Mouse (Mus musculus) heart, embryonic 11.5 days (tissue): ENCODE data around the gene Stambpl1. TPM values are rescaled to one million over a fixed set of nuclear protein-coding genes. Genes with fewer than 3 reads are reported as not detected.
A peak's percentile ranks its signal among the peaks of the same experiment; 100 is the strongest.

Source experiments
- ATAC-seq: fragments of 200-750 bp; cut with Nextera tagmentation; replicated peaks from 2 replicates; pipeline ENCODE4 v1.8.0; 2017; ENCODE audit warnings: moderate library complexity; ENCODE audit not compliant: insufficient number of reproducible peaks, low FRiP score, low TSS enrichment
- H3K27ac ChIP-seq: fragments of 300-500 bp; sonication (generic); 2 replicates; pipeline ENCODE4 v1.5.1; 2014; ENCODE audit warnings: mild to moderate bottlenecking, low read depth, low read length
- H3K27me3 ChIP-seq: fragments of 300-500 bp; sonication (generic); 2 replicates; pipeline ENCODE4 v1.6.1; 2014; ENCODE audit warnings: mild to moderate bottlenecking, low read length, mixed read lengths; ENCODE audit not compliant: control insufficient read depth, insufficient read depth
- H3K36me3 ChIP-seq: fragments of 300-500 bp; sonication (generic); 2 replicates; pipeline ENCODE4 v1.6.1; 2014; ENCODE audit warnings: mild to moderate bottlenecking, low read length, moderate library complexity, mixed read lengths; ENCODE audit not compliant: control insufficient read depth, insufficient read depth
- H3K4me1 ChIP-seq: fragments of 300-500 bp; sonication (generic); 2 replicates; pipeline ENCODE4 v1.6.1; 2014; ENCODE audit warnings: low read length; ENCODE audit not compliant: control insufficient read depth, insufficient read depth
- H3K4me2 ChIP-seq: fragments of 300-500 bp; sonication (generic); 2 replicates; pipeline ENCODE4 v1.6.1; 2014; ENCODE audit warnings: mild to moderate bottlenecking, moderate library complexity
- H3K4me3 ChIP-seq: fragments of 300-500 bp; sonication (generic); 2 replicates; pipeline ENCODE4 v1.5.1; 2014; ENCODE audit warnings: low read depth, low read length
- H3K9ac ChIP-seq: fragments of 300-500 bp; sonication (generic); 2 replicates; pipeline ENCODE4 v1.6.1; 2014; ENCODE audit warnings: mild to moderate bottlenecking, low read depth, low read length, moderate library complexity
- H3K9me3 ChIP-seq: fragments of 300-500 bp; sonication (generic); replicated peaks from 2 replicates; pipeline ENCODE4 v1.6.1; 2016; ENCODE audit warnings: low read length; ENCODE audit not compliant: control insufficient read depth
- WGBS: fragments of 180-500 bp; shearing (Covaris S2); extraction: QIAGEN DNeasy Blood & Tissue Kit; methylation state at CpG from one replicate; pipeline ENCODE4 v1.1.7; 2014; ENCODE audit not compliant: insufficient replicate concordance; 5-methylcytosine and 5-hydroxymethylcytosine counted together
- polyA plus RNA-seq: library from polyadenylated mRNA; unstranded; fragments of >200 nt; fragmentation: Nextera tagmentation; extraction: Ambion mirVana; gene quantifications from 2 replicates; pipeline ENCODE4 v1.2.1, GENCODE M21; 2014

Gene Stambpl1
- polyA plus RNA-seq, 1 experiment from 2014 or later: 5.2 TPM

- H3K27me3 ChIP-seq: no peaks in the 10 kb centered on the region
- H3K9me3 ChIP-seq: no peaks in the 10 kb centered on the region
- no peak overlapping the region for H3K4me2 ChIP-seq
- WGBS: 71% methylated on average over 5 of the region's 5 CpGs
- no peak overlapping the region for H3K4me3 ChIP-seq
- H3K36me3 ChIP-seq: no peaks in the 10 kb centered on the region
- no peak for ATAC-seq
- no peaks in the 10 kb centered on the region for H3K4me1 ChIP-seq
- no peak overlapping the region for H3K27ac ChIP-seq
- H3K9ac ChIP-seq: no peak overlapping the region
These were observed 48.4 kb downstream of the Stambpl1 start for GRCm38 (mm10) chr19:34240273-34241039.

- no peaks in the 10 kb centered on the region for H3K27me3 ChIP-seq
- H3K9me3 ChIP-seq: no peaks in the 10 kb centered on the region
- H3K4me1 ChIP-seq: no peaks in the 10 kb centered on the region
- no peaks in the 10 kb centered on the region for H3K36me3 ChIP-seq
- no peak for ATAC-seq
- H3K4me3 ChIP-seq: no peak overlapping the region
- H3K27ac ChIP-seq: no peak overlapping the region
- no peak overlapping the region for H3K9ac ChIP-seq
- no peak overlapping the region for H3K4me2 ChIP-seq
- 65% methylated on average over 15 of the region's 15 CpGs for WGBS
These were observed 49.4 kb downstream of the Stambpl1 start for GRCm38 (mm10) chr19:34241247-34241915.

- no peak overlapping the region for H3K4me2 ChIP-seq
- H3K27me3 ChIP-seq: no peaks in the 10 kb centered on the region
- H3K9ac ChIP-seq: no peak overlapping the region
- H3K4me1 ChIP-seq: no peaks in the 10 kb centered on the region
- no peaks in the 10 kb centered on the region for H3K9me3 ChIP-seq
- H3K4me3 ChIP-seq: no peak overlapping the region
- ATAC-seq: no peak
- H3K27ac ChIP-seq: no peak overlapping the region
- no peaks in the 10 kb centered on the region for H3K36me3 ChIP-seq
These were observed 50.9 kb downstream of the Stambpl1 start for GRCm38 (mm10) chr19:34242925-34243324.

GRCm38 (mm10) chr19:34244056-34244455 lies 52.0 kb downstream of the Stambpl1 start:
- Histone ChIP-seq H3K4me3 (no peak overlapping the region), H3K36me3 (no peaks in the 10 kb centered on the region), H3K4me2 (no peak overlapping the region), H3K9me3 (no peaks in the 10 kb centered on the region), H3K27ac (no peak overlapping the region), H3K27me3 (no peaks in the 10 kb centered on the region), H3K4me1 (no peaks in the 10 kb centered on the region), H3K9ac (no peak overlapping the region)
- ATAC-seq: no peak
- 25% methylated on average over 6 of the region's 6 CpGs for WGBS

- 80% methylated on average over 5 of the region's 5 CpGs for WGBS
- no peaks in the 10 kb centered on the region; the same call in 1 of the 2 replicates for H3K27me3 ChIP-seq
- ATAC-seq: no peak
- H3K36me3 ChIP-seq: no peaks in the 10 kb centered on the region
- no peaks in the 10 kb centered on the region for H3K9me3 ChIP-seq
- no peak overlapping the region for H3K4me2 ChIP-seq
- H3K4me3 ChIP-seq: no peak overlapping the region
- H3K27ac ChIP-seq: no peak overlapping the region
- no peaks in the 10 kb centered on the region; the same call in 1 of the 2 replicates for H3K4me1 ChIP-seq
- H3K9ac ChIP-seq: no peak overlapping the region
These were observed 56.5 kb downstream of the Stambpl1 start for GRCm38 (mm10) chr19:34248558-34248957.

- H3K36me3 ChIP-seq: no peaks in the 10 kb centered on the region
- 83% methylated on average over 4 of the region's 4 CpGs for WGBS
- ATAC-seq: no peak
These were observed 58.6 kb downstream of the Stambpl1 start for GRCm38 (mm10) chr19:34250621-34251020.

GRCm38 (mm10) chr19:34251900-34252299 lies 59.9 kb downstream of the Stambpl1 start:
- no peak for ATAC-seq
- H3K4me3 ChIP-seq: no peak overlapping the region
- WGBS: 83% methylated on average over 2 of the region's 2 CpGs

More at GRCm38 (mm10) chr19:34250621-34251020, 58.6 kb downstream of the Stambpl1 start:
- Histone ChIP-seq H3K4me1 (no peaks in the 10 kb centered on the region; the same call in 1 of the 2 replicates), H3K4me2 (no peak overlapping the region), H3K9ac (no peak overlapping the region), H3K27me3 (no peaks in the 10 kb centered on the region; the same call in 1 of the 2 replicates), H3K9me3 (no peaks in the 10 kb centered on the region), H3K4me3 (no peak overlapping the region), H3K27ac (no peak overlapping the region)

GRCm38 (mm10) chr19:34252450-34252849 lies 60.4 kb downstream of the Stambpl1 start:
- Histone ChIP-seq H3K4me3 (0 out of 2 replicates have a peak overlapping the region, but pooled peaks have one; percentile 49), H3K4me2 (peak overlapping the region; percentile 61), H3K9me3 (no peaks in the 10 kb centered on the region), H3K27ac (no peak overlapping the region), H3K27me3 (no peaks in the 10 kb centered on the region; the same call in 1 of the 2 replicates), H3K4me1 (no peaks in the 10 kb centered on the region; the same call in 1 of the 2 replicates), H3K36me3 (no peaks in the 10 kb centered on the region), H3K9ac (no peak overlapping the region)
- WGBS: 22% methylated on average over 9 of the region's 9 CpGs
- peak; percentile 46 for ATAC-seq

More at GRCm38 (mm10) chr19:34251900-34252299, 59.9 kb downstream of the Stambpl1 start:
- Histone ChIP-seq H3K9ac (no peak overlapping the region), H3K36me3 (no peaks in the 10 kb centered on the region), H3K9me3 (no peaks in the 10 kb centered on the region), H3K4me2 (no peak overlapping the region), H3K4me1 (no peaks in the 10 kb centered on the region; the same call in 1 of the 2 replicates), H3K27me3 (no peaks in the 10 kb centered on the region; the same call in 1 of the 2 replicates), H3K27ac (no peak overlapping the region)
